Mouse (Mus musculus) small intestine, adult 2 months (tissue): ENCODE data around the gene Il12a. TPM values are rescaled to one million over a fixed set of nuclear protein-coding genes. Genes with fewer than 3 reads are reported as not detected.

Source experiments
- H3K27ac ChIP-seq: fragments of 200-500 bp; 2 replicates; pipeline ENCODE4 v1.5.1; 2012; ENCODE audit warnings: low read depth, low read length, control low read depth, inconsistent platforms; ENCODE audit not compliant: insufficient read depth
- H3K27me3 ChIP-seq: fragments of 200-500 bp; 2 replicates; pipeline ENCODE4 v1.6.1; 2012; ENCODE audit warnings: mild to moderate bottlenecking, moderate library complexity, low read length, inconsistent platforms; ENCODE audit not compliant: control insufficient read depth, insufficient read depth
- H3K36me3 ChIP-seq: fragments of 200-500 bp; 2 replicates; pipeline ENCODE4 v1.6.1; 2012; ENCODE audit warnings: mild to moderate bottlenecking, low read length, control low read depth, inconsistent platforms; ENCODE audit not compliant: control insufficient read depth, insufficient read depth
- H3K4me1 ChIP-seq: fragments of 200-500 bp; 2 replicates; pipeline ENCODE4 v1.6.1; 2012; ENCODE audit warnings: low read length, inconsistent platforms, mixed read lengths; ENCODE audit not compliant: control insufficient read depth, insufficient read depth, insufficient read length
- H3K4me3 ChIP-seq: fragments of 200-500 bp; 2 replicates; pipeline ENCODE4 v1.5.1; 2012; ENCODE audit warnings: low read depth, mild to moderate bottlenecking, control low read depth, inconsistent platforms, low read length, moderate library complexity
- CTCF ChIP-seq: fragments of 200-500 bp; IDR thresholded peaks from 2 replicates; pipeline ENCODE4 v1.5.1; 2012; ENCODE audit warnings: low read depth, mild to moderate bottlenecking, control low read depth, inconsistent platforms, low read length, moderate library complexity, mixed read lengths; ENCODE audit not compliant: insufficient replicate concordance, insufficient read length; ENCODE audit errors: extremely low read depth
- POLR2A ChIP-seq: fragments of 200-500 bp; IDR thresholded peaks from 2 replicates; pipeline ENCODE4 v1.6.1; 2012; ENCODE audit warnings: low read depth, mild to moderate bottlenecking, control low read depth, inconsistent platforms, low read length, moderate library complexity
- WGBS: fragments of 180-500 bp; shearing (Covaris S2); methylation state at CpG from one replicate; pipeline ENCODE4 v1.1.7; 2018; 5-methylcytosine and 5-hydroxymethylcytosine counted together
- polyA plus RNA-seq: library from polyadenylated mRNA; depleted of rRNA; stranded (reverse); fragments of >200 nt; gene quantifications from 2 replicates; pipeline ENCODE4 v1.2.3, GENCODE M21; 2012

The Il12a gene
- polyA plus RNA-seq, 1 experiment, result 0.60 TPM

- H3K27ac ChIP-seq, result no peak overlapping the region
- no peaks in the 10 kb centered on the region for H3K36me3 ChIP-seq
- TF ChIP-seq POLR2A, result no peak
- no peak for TF ChIP-seq CTCF
- H3K4me3 ChIP-seq, result no peak overlapping the region
- H3K4me1 ChIP-seq, result no peaks in the 10 kb centered on the region
- 93% methylated on average over 5 of the region's 5 CpGs for WGBS
- no peaks in the 10 kb centered on the region for H3K27me3 ChIP-seq
These were observed 4.9 kb downstream of the Il12a start for GRCm38 (mm10) chr3:68695321-68695720.

DNA sequence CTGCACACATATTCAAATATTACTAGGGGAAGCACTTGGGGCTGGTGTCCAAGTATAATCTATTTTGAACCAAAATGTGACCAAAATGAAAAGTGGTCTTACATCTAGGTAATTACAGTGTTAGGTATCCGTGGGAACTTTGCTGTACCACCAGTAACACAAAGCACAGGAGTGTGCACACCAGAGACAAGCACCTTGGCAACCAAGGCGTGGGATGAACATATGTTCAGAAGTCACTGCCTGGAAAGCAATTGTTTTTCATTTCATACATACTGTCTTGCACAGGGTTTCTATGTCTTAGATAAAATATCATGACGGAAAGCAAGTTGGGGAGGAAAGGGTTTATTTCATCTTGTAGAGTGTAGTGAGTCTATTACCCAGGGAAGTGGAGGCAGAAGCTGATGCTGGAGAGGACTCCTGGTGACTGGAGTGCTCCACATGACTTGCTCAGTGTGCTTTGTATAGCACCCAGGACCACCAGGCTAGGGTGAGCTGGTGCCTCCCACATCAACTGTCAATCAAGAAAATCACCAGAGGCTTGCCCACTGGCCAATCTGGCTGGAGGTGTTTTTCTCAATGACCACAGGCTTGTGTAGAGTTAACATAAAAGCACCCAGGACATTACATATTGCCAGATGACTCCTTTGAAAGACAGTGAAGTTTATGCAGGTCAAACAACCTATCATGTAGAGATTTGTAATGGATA lies 6.2 kb downstream of the Il12a start:
- H3K36me3 ChIP-seq, result no peaks in the 10 kb centered on the region
- H3K27me3 ChIP-seq, result no peaks in the 10 kb centered on the region
- no peak overlapping the region for H3K27ac ChIP-seq
- WGBS, result 83% methylated on average over 3 of the region's 3 CpGs
- H3K4me3 ChIP-seq, result no peak overlapping the region
- TF ChIP-seq CTCF, result no peak
- TF ChIP-seq POLR2A, result no peak
- no peaks in the 10 kb centered on the region for H3K4me1 ChIP-seq

DNA sequence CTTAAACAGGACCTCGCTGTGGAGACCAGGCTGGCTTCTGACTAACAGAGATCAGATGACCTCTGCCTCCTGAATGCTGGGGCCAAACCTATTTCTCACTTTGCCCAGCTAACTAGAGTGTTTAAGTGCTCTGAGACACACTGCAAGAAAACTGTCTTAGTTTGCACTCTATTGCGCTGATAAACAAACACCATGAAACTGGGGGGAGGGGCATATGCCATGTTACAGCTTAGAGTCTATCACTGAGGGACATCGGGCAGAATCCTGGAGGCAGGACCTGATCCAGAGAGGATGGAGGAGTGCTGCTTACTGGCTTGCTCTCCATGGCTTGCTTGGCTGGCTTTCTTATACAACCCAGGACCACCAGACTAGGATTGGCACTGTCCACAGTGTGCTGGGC lies 8.2 kb downstream of the Il12a start:
- Histone ChIP-seq H3K4me1 (no peaks in the 10 kb centered on the region), H3K36me3 (no peaks in the 10 kb centered on the region), H3K4me3 (no peak overlapping the region), H3K27ac (no peak overlapping the region), H3K27me3 (no peaks in the 10 kb centered on the region)
- WGBS, result 81% methylated on average over 3 of the region's 3 CpGs
- TF ChIP-seq POLR2A, result no peak
- TF ChIP-seq CTCF, result no peak

DNA sequence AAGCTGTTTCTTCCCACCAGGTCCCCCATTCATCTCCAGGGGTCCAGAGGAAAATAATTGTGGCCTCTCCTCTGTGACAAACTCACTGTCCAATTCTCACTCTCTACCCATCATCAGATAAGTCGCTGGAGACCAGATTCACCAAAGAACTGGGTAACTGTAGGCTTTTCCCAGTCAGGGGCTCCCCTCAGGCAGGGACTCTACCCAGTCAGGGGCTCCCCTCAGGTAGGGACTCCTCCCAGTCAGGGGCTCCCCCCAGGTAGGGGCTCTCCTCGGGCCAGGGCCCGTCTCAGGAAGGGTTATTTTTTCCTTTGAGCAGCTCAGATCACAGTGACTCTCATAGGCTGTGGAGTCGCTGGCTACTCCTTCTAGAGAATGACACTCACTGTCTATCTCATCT lies 9.6 kb downstream of the Il12a start:
- Histone ChIP-seq H3K27me3 (no peaks in the 10 kb centered on the region), H3K4me1 (no peaks in the 10 kb centered on the region), H3K36me3 (no peaks in the 10 kb centered on the region), H3K4me3 (no peak overlapping the region), H3K27ac (no peak overlapping the region)
- 85% methylated on average over 4 of the region's 4 CpGs for WGBS
- TF ChIP-seq POLR2A (no peak), CTCF (no peak)

DNA sequence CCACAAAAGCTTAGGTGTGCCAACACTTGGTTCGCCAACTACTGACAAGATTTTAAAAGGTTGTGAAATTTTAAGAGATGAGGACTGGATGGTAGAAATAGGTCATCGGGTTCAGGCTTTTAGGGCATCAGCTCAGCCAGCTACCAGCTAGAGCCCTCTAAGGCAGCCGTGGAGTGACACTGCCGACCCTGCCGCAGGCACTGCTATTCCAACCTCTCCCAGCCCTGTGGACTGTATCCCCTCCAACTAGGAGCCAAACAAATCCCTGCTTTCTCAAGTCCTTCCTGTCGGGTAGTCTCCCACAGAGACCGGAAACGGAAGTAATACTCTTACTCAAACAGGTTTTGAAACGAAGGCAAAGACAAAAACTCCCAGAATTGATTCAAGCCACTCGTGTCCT lies 15.9 kb downstream of the Il12a start:
- WGBS, result 81% methylated on average over 10 of the region's 10 CpGs

DNA sequence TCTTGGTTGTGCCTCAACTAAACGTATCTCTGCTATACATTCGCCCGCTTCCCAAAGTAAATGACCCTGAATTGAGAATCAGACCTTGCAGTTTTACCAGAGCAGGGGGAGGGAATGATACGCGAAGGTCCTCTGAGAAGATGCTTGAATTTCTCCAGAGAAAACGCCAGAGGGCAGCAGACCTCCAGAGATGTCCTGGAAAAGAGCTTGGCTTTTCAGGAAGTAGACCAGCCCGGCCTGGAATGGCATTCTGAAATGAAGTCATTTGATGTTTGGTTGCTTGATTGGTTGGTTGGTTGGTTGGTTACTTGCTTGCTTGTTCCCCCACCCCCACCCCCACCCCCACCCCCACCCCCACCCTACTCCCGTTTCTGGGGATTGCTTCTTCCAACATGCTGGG lies 17.8 kb downstream of the Il12a start:
- H3K27me3 ChIP-seq, result no peaks in the 10 kb centered on the region
- TF ChIP-seq POLR2A, result no peak
- TF ChIP-seq CTCF, result peak; percentile 55; the same call in 1 of the 2 replicates
- no peaks in the 10 kb centered on the region for H3K4me1 ChIP-seq
- H3K27ac ChIP-seq, result no peak overlapping the region
- no peaks in the 10 kb centered on the region for H3K36me3 ChIP-seq
- H3K4me3 ChIP-seq, result no peak overlapping the region
- 41% methylated on average over 8 of the region's 8 CpGs for WGBS

More for the DNA sequence above, 15.9 kb downstream of the Il12a start:
- TF ChIP-seq POLR2A (no peak), CTCF (no peak)
- Histone ChIP-seq H3K4me3 (no peak overlapping the region), H3K4me1 (no peaks in the 10 kb centered on the region), H3K27ac (no peak overlapping the region), H3K36me3 (no peaks in the 10 kb centered on the region), H3K27me3 (no peaks in the 10 kb centered on the region)

DNA sequence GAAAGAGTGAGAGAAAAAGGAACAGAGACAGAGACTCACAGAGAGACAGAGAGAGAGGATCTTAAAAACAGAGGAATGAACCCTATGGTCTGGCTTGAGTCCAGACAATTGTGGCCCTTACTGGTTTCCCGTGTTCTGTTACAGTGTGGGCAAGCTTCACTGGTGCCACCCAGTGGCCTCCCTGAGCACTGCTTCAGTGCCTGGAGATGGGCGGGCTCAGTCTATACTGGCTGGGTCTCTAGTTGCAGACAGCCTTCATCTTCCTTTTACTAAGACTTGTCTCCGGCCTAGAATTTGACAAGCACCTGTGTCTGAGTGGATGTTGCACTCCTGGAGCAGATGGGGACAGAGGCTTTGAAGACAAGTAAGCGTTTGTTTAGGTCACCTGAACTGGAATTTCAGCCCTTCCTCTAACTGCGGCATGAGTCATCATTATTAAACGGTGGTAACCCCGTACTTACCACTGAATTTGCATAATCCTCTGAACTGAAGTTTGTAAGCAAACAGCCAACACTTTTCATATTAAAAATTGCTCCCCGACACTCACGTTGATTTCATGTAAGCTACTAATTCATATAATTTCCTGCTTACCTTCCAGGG lies 18.9 kb downstream of the Il12a start:
- H3K36me3 ChIP-seq, result no peaks in the 10 kb centered on the region
- TF ChIP-seq POLR2A (no peak), CTCF (peak; percentile 82)
- no peaks in the 10 kb centered on the region for H3K4me1 ChIP-seq
- H3K27me3 ChIP-seq, result no peaks in the 10 kb centered on the region
- 31% methylated on average over 9 of the region's 9 CpGs for WGBS
- H3K4me3 ChIP-seq, result no peak overlapping the region
- no peak overlapping the region for H3K27ac ChIP-seq
